Mouse (Mus musculus) urinary bladder, postnatal 10 days (tissue): Measurements from ENCODE around the gene Ptpre.

ENCODE experiments used
- DNase-seq: peaks from one replicate; pipeline ENCODE4 v3.0.0; 2022; ENCODE audit warnings: low spot score

The Ptpre gene

DNA sequence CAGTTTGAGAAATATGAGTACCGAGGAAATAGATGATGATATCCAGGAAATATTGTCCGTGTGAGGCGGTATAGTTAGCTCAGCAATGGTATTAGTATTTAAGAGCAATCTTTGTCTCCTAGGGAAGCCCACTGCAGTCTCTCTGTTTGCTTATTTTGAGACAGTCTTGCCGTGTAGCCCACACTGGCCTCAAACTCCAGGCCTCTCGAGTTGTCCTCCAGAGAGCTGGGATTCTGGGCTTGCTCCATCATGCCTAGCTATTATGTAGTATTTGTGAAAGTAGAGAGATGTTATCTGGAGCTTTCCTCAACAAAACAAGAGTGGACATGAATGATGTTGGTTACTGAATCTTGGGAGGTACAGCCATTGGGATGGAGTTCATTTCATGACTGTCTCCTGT lies 197.1 kb downstream of the Ptpre start:
- no peak for DNase-seq

DNA sequence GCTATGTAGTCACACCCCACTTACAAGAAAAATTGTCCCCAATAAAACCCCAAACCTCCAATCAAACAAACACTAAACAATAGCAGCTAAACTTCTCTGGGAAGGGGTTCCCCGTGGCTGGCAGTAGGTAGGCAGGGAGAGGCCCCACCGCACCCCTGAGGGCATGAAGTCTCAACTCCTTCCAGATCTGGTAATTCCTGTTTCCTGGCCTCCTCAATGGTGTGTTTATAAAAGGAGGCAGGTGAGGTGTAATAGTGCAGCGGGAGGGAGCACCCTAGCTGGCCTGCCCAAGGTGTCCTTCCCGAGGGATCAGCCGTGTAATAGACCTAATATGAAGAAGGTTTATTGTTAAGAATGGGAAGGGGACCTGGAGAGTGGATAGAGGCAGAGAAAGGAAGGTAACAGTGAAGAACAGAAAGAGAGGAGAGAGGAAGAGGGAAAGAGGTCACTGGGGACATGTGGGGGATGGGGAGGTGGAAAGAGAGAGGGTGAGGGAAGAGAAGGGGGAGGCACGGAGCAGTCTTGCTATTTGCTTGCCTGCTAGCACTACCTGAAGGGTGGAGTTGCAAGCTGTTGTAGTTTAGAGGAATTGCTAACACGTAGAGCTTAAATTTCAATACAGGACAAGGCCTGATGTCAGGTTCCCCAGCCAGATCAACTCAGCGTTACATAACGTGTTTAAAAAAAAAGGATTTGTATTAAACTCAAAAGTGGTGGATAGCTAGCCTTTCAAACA lies 197.8 kb downstream of the Ptpre start:
- no peak for DNase-seq
